ENCODE assay signal across 8 mouse cellular contexts in the genomic region with DNA sequence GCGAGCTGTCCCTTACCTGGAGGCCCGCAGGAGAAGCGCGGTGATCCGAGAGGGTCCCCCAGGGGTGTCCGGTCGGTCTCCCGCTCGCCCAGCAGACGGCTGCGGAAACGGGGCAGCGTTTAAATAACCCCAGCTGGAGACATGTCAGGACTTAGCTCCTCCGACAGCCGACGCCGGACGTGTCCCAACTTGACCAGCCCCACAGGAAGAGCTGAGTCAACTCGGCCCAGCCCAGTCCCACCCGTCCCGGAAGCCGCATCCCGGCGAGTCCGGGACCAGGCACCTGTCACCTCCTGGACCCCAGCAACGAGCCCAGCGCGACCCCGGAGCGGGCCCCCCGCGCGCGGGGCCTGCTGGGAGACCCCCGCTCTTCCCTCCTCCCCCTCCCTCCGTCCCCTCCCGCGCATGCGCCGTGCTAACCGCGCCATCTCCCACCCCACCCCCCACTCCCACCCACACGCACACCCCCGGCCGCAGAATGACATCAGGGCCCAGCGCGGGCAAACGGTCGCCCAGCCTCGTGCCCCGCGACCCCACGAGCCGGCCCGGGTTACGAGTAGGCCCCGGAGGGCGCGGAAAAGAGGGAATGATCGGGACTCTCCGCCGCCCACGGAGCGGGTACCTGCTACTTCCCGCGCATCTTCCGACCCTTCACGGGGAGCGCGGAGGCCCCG. TPM values are rescaled to one million over a fixed set of nuclear protein-coding genes. Genes with fewer than 3 reads are reported as not detected.
DNase-seq lines count a peak whose midpoint lies in the region; ATAC-seq and TF ChIP-seq lines count a peak whose summit lies in the region.

No protein-coding gene starts in this region.

- H3K4me1 ChIP-seq in heart, embryonic 12.5 days (replicated peaks): peaks cover 23% of the 10 kb centered on the region
- 0 out of 2 replicates have a peak, but pooled peaks cover 4% of the 10 kb centered on the region for H3K4me1 ChIP-seq in kidney, postnatal 0 days (replicated peaks; ENCODE audit: insufficient read depth, low read length)
- H3K4me1 ChIP-seq in liver, embryonic 13.5 days (replicated peaks): peaks cover 42% of the 10 kb centered on the region
- peaks cover 4% of the 10 kb centered on the region; the same call in 1 of the 2 replicates for H3K4me1 ChIP-seq in stomach, embryonic 14.5 days (ENCODE audit: control insufficient read depth, insufficient read depth, low read length)

- H3K27ac ChIP-seq in heart, embryonic 12.5 days (ENCODE audit: poor library complexity, severe bottlenecking): peak overlapping the region; percentile 99
- H3K27ac ChIP-seq in kidney, postnatal 0 days: peak overlapping the region; percentile 98
- H3K27ac ChIP-seq in liver, embryonic 13.5 days: peak overlapping the region; percentile 95
- peak overlapping the region; percentile 98 for H3K27ac ChIP-seq in stomach, embryonic 14.5 days (ENCODE audit: low read length)

- peaks cover 31% of the 10 kb centered on the region for H3K36me3 ChIP-seq in heart, embryonic 12.5 days
- peaks cover 11% of the 10 kb centered on the region for H3K36me3 ChIP-seq in kidney, postnatal 0 days (ENCODE audit: insufficient read depth, low read length)
- H3K36me3 ChIP-seq in liver, embryonic 13.5 days: peaks cover 29% of the 10 kb centered on the region
- peaks cover 17% of the 10 kb centered on the region for H3K36me3 ChIP-seq in stomach, embryonic 14.5 days (ENCODE audit: control insufficient read depth, insufficient read depth, low read length)

- peak; percentile 58 to 71 for DNase-seq in B cell, adult 2 months
- DNase-seq in brain, adult 2 months (ENCODE audit: low read depth, low spot score): peak; percentile 73
- DNase-seq in kidney, postnatal 0 days (ENCODE audit: low spot score): peak; percentile 84
- peak; percentile 68 for DNase-seq in liver, embryonic 13.5 days
- DNase-seq in natural killer cell, adult 2 months (ENCODE audit: low spot score in 2 of 2): peak; percentile 66 to 78

- H3K9me3 ChIP-seq in heart, embryonic 12.5 days (replicated peaks): no peaks in the 10 kb centered on the region
- no peaks in the 10 kb centered on the region for H3K9me3 ChIP-seq in kidney, postnatal 0 days (replicated peaks; ENCODE audit: low read length)
- no peaks in the 10 kb centered on the region for H3K9me3 ChIP-seq in liver, embryonic 13.5 days (replicated peaks)
- no peaks in the 10 kb centered on the region for H3K9me3 ChIP-seq in stomach, embryonic 14.5 days (ENCODE audit: control insufficient read depth, low read depth, low read length)

- peak overlapping the region; percentile 87 for H3K4me2 ChIP-seq in heart, embryonic 12.5 days
- peak overlapping the region; percentile 55 for H3K4me2 ChIP-seq in kidney, postnatal 0 days (ENCODE audit: low read length)
- H3K4me2 ChIP-seq in liver, embryonic 13.5 days: peak overlapping the region; percentile 81
- peak overlapping the region; percentile 70 for H3K4me2 ChIP-seq in stomach, embryonic 14.5 days (replicated peaks; ENCODE audit: low read depth, low read length)

- H3K27me3 ChIP-seq in heart, embryonic 12.5 days (replicated peaks): no peaks in the 10 kb centered on the region
- H3K27me3 ChIP-seq in kidney, postnatal 0 days (ENCODE audit: insufficient read depth, low read length): no peaks in the 10 kb centered on the region
- no peaks in the 10 kb centered on the region for H3K27me3 ChIP-seq in liver, embryonic 13.5 days
- H3K27me3 ChIP-seq in stomach, embryonic 14.5 days (ENCODE audit: control insufficient read depth, insufficient read depth, low read length): no peaks in the 10 kb centered on the region

- peak overlapping the region; percentile 95 for H3K4me3 ChIP-seq in heart, embryonic 12.5 days
- peak overlapping the region; percentile 99 for H3K4me3 ChIP-seq in kidney, postnatal 0 days (replicated peaks; ENCODE audit: low read depth, low read length)
- H3K4me3 ChIP-seq in liver, embryonic 13.5 days (replicated peaks): peak overlapping the region; percentile 94
- peak overlapping the region; percentile 81 for H3K4me3 ChIP-seq in stomach, embryonic 14.5 days (ENCODE audit: low read depth, low read length)

- TF ChIP-seq CTCF in kidney, postnatal 0 days (IDR thresholded peaks at IDR 0.05; ENCODE audit: low read depth): no peak

- H3K9ac ChIP-seq in heart, embryonic 12.5 days: peak overlapping the region; percentile 99
- peak overlapping the region; percentile 99 for H3K9ac ChIP-seq in kidney, postnatal 0 days (ENCODE audit: low read depth, low read length)
- H3K9ac ChIP-seq in liver, embryonic 13.5 days: peak overlapping the region; percentile 99
- H3K9ac ChIP-seq in stomach, embryonic 14.5 days (replicated peaks; ENCODE audit: low read depth, low read length): peak overlapping the region; percentile 99

- WGBS in heart, embryonic 12.5 days: under 1% methylated on average over 48 of the region's 71 CpGs
- WGBS in kidney, postnatal 0 days: under 1% methylated on average over 57 of the region's 71 CpGs
- under 1% methylated on average over 48 of the region's 71 CpGs for WGBS in liver, embryonic 13.5 days (ENCODE audit: insufficient replicate concordance)
- under 1% methylated on average over 61 of the region's 71 CpGs for WGBS in stomach, embryonic 14.5 days

- ATAC-seq in erythroblast, adult 5-6 weeks (replicated peaks; ENCODE audit: low FRiP score, poor library complexity, severe bottlenecking): peak; percentile 80
- ATAC-seq in heart, embryonic 12.5 days (ENCODE audit: insufficient number of reproducible peaks, low FRiP score): peak; percentile 89
- peak; percentile 75 for ATAC-seq in kidney, postnatal 0 days (replicated peaks; ENCODE audit: low FRiP score, low read depth)
- peak; percentile 75 for ATAC-seq in liver, embryonic 13.5 days (ENCODE audit: low read depth)
- peak; percentile 76 for ATAC-seq in stomach, embryonic 14.5 days (ENCODE audit: insufficient number of reproducible peaks, insufficient read depth, low FRiP score, low read depth)

RNA-seq across cellular contexts. Expression of gene Mdm2, which starts 0.5 kb away (rescaled TPM):
- 29.8 and 38.7 TPM in 2 replicates for total RNA-seq in erythroblast, adult 5-6 weeks (2015; ENCODE audit: low replicate concordance)
- total RNA-seq in erythroblast, adult 5-6 weeks (2017; ENCODE audit: low replicate concordance): 28.7 and 41.1 TPM in 2 replicates
- 55.7 and 57.4 TPM in 2 replicates for polyA plus RNA-seq in heart, embryonic 12.5 days (2016; fragmentation: Nextera tagmentation; extraction: Ambion mirVana)
- 22.0 and 24.5 TPM in 2 replicates for polyA plus RNA-seq in kidney, postnatal 0 days (2015; fragmentation: Nextera tagmentation; extraction: Ambion mirVana)
- polyA plus RNA-seq in liver, embryonic 13.5 days (2015; fragmentation: Nextera tagmentation; extraction: Ambion mirVana): 16.3 and 25.9 TPM in 2 replicates
- 50.2 and 54.1 TPM in 2 replicates for polyA plus RNA-seq in stomach, embryonic 14.5 days (2014; fragmentation: Nextera tagmentation; extraction: Ambion mirVana)

RNA-seq across cellular contexts. Expression of gene Slc35e3, which starts 36.1 kb away (rescaled TPM):
- total RNA-seq in erythroblast, adult 5-6 weeks (2015; ENCODE audit: low replicate concordance): 0.38 and 0.84 TPM in 2 replicates
- total RNA-seq in erythroblast, adult 5-6 weeks (2017; ENCODE audit: low replicate concordance): 0.43 and 1.1 TPM in 2 replicates
- 13.0 and 14.5 TPM in 2 replicates for polyA plus RNA-seq in heart, embryonic 12.5 days (2016; fragmentation: Nextera tagmentation; extraction: Ambion mirVana)
- 12.7 and 13.1 TPM in 2 replicates for polyA plus RNA-seq in kidney, postnatal 0 days (2015; fragmentation: Nextera tagmentation; extraction: Ambion mirVana)
- 2.7 and 3.2 TPM in 2 replicates for polyA plus RNA-seq in liver, embryonic 13.5 days (2015; fragmentation: Nextera tagmentation; extraction: Ambion mirVana)
- 13.0 and 13.1 TPM in 2 replicates for polyA plus RNA-seq in stomach, embryonic 14.5 days (2014; fragmentation: Nextera tagmentation; extraction: Ambion mirVana)

Comparison
In these comparisons a context has a peak if more than half of its experiments do, and no peak if none do; other contexts are left out.
1. Peak in every context shown above with its lines: DNase-seq, ATAC-seq, H3K4me3 ChIP-seq and H3K27ac ChIP-seq.